Mouse (Mus musculus) heart, postnatal 0 days (tissue): ENCODE results near the gene Negr1.

Experiments used
- CTCF ChIP-seq: IDR thresholded peaks from 2 replicates; pipeline ENCODE4 v1.5.1; 2016; ENCODE audit warnings: antibody characterized with exemption, control low read depth, low read depth
- EP300 ChIP-seq: IDR thresholded peaks from 2 replicates; pipeline ENCODE4 v1.6.1; 2016; ENCODE audit warnings: antibody characterized with exemption, low read depth

- TF ChIP-seq CTCF = no peak
- no peak for TF ChIP-seq EP300
Observed at GRCm38 (mm10) chr3:156928396-156929061, 366.9 kb downstream of the Negr1 start.
